Mouse (Mus musculus): ENCODE measurements at regions not wholly inside any gene's neighbourhood (a gene's known extent, or its start where the extent isn't known, plus 50 kb on each side); places are given as distances from the start of the nearest gene placed in this dataset.

GRCm38 (mm10) chr4:71131670-71132317 lies 597.0 kb upstream of the Megf9 start:
- TF ChIP-seq CTCF (IDR thresholded peaks at IDR 0.05), result no peak
- TF ChIP-seq EP300 (IDR thresholded peaks at IDR 0.05), result no peak
